8 mouse cellular contexts compared by ENCODE assay signal in the genomic region with DNA sequence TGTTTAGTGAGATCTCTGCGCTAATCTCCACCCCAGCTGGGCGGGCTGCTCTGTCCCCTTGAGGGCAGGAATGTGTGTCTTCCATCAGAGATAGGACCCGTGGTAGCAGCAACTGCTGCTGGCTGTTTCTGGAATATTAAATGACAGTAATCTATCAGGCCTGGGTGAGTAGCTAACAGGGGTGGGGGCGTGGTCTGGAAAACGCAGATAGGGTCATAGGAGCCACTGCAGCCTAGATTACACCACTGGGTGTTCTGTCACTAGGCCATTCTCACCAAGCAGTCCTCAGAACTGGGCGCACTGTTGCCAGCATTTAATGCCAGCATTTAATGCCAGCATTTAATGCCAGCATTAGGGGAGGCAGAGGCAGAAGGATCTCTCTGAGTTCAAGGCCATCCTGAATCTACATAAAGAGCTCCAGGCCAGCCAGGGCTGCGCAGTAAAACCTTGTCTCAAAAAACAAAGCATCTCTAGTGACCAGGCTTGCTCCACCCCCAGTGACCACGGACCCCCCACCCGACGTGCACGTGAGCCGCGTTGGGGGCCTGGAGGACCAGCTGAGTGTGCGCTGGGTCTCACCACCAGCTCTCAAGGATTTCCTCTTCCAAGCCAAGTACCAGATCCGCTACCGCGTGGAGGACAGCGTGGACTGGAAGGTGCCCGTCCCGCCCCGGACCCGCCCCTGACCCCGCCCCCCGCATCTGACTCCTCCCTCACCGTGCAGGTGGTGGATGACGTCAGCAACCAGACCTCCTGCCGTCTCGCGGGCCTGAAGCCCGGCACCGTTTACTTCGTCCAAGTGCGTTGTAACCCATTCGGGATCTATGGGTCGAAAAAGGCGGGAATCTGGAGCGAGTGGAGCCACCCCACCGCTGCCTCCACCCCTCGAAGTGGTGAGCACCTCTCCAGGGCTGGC. TPM values are rescaled to one million over a fixed set of nuclear protein-coding genes. Genes with fewer than 3 reads are reported as not detected.
DNase-seq lines count a peak whose midpoint lies in the region; ATAC-seq lines count a peak whose summit lies in the region.

No protein-coding gene starts in this region.

- peaks cover 59% of the 10 kb centered on the region for H3K4me1 ChIP-seq in lung, embryonic 15.5 days

- H3K9me3 ChIP-seq in lung, embryonic 15.5 days = no peaks in the 10 kb centered on the region

- H3K4me3 ChIP-seq in lung, embryonic 15.5 days = 0 out of 2 replicates have a peak overlapping the region, but pooled peaks have one; percentile 6

- peak overlapping the region; percentile 33 for H3K4me2 ChIP-seq in lung, embryonic 15.5 days

- H3K36me3 ChIP-seq in lung, embryonic 15.5 days = no peaks in the 10 kb centered on the region

- peaks cover 66% of the 10 kb centered on the region for H3K27me3 ChIP-seq in lung, embryonic 15.5 days

- no peak for DNase-seq in lung, postnatal 10 days
- peak; percentile 73 for DNase-seq in cerebellum, postnatal 14 days
- DNase-seq in induced T-regulatory cell, adult 2 months (ENCODE audit: low read depth) = peak; percentile 79
- DNase-seq in lung, postnatal 36 days = peak; percentile 41
- DNase-seq in left cerebral cortex, adult 18-20 months (ENCODE audit: low spot score in 2 of 2) = no peak
- DNase-seq in gastrocnemius, adult 8-10 months (ENCODE audit: low spot score in 2 of 2) = no peak
- no peak for DNase-seq in layer of hippocampus, postnatal 14 days (ENCODE audit: low spot score in 2 of 2)

- WGBS in lung, embryonic 15.5 days = 8% methylated on average over 39 of the region's 39 CpGs

- no peak for ATAC-seq in lung, embryonic 15.5 days (ENCODE audit: borderline replicate concordance, extremely low read depth, low FRiP score, low TSS enrichment)

- H3K27ac ChIP-seq in lung, embryonic 15.5 days = no peak overlapping the region

- H3K9ac ChIP-seq in lung, embryonic 15.5 days = no peak overlapping the region

RNA-seq across cellular contexts. Expression of gene Rex1bd, which starts 5.9 kb away (rescaled TPM):
- 120 and 122 TPM in 2 replicates for polyA plus RNA-seq in lung, embryonic 15.5 days (2015; fragmentation: Nextera tagmentation; extraction: Ambion mirVana)
- total RNA-seq in left cerebral cortex, adult 18-20 months (2021) = 100 to 1,000 TPM; 118 to 122 TPM
- 100 to 1,000 TPM; 175 to 196 (median 181) TPM for total RNA-seq in gastrocnemius, adult 8-10 months (2022)
- total RNA-seq in layer of hippocampus, postnatal 14 days (2021) = 100 to 1,000 TPM in 1 of 2 experiments, 10 to 100 TPM in 1; 83.2 to 103 TPM

RNA-seq across cellular contexts. Expression of gene Crlf1, which starts 7.7 kb away (rescaled TPM):
- 181 and 186 TPM in 2 replicates for polyA plus RNA-seq in lung, embryonic 15.5 days (2015; fragmentation: Nextera tagmentation; extraction: Ambion mirVana)
- 1 to 10 TPM; 1.5 to 2.8 TPM for total RNA-seq in left cerebral cortex, adult 18-20 months (2021)
- 1 to 10 TPM; 1.1 to 2.5 (median 2.3) TPM for total RNA-seq in gastrocnemius, adult 8-10 months (2022)
- 10 to 100 TPM; 21.8 to 24.2 TPM for total RNA-seq in layer of hippocampus, postnatal 14 days (2021)

RNA-seq across cellular contexts. Expression of gene Uba52, which starts 10.0 kb away (rescaled TPM):
- polyA plus RNA-seq in lung, embryonic 15.5 days (2015; fragmentation: Nextera tagmentation; extraction: Ambion mirVana) = 909 and 953 TPM in 2 replicates
- 100 to 1,000 TPM; 924 to 953 TPM for total RNA-seq in left cerebral cortex, adult 18-20 months (2021)
- 100 to 1,000 TPM; 794 to 918 (median 839) TPM for total RNA-seq in gastrocnemius, adult 8-10 months (2022)
- total RNA-seq in layer of hippocampus, postnatal 14 days (2021) = 1,000 to 10,000 TPM; 1,048 to 1,082 TPM

RNA-seq across cellular contexts. Expression of gene Tmem59l, which starts 13.5 kb away (rescaled TPM):
- 6.5 and 6.6 TPM in 2 replicates for polyA plus RNA-seq in lung, embryonic 15.5 days (2015; fragmentation: Nextera tagmentation; extraction: Ambion mirVana)
- 100 to 1,000 TPM; 295 to 296 TPM for total RNA-seq in left cerebral cortex, adult 18-20 months (2021)
- not detected for total RNA-seq in gastrocnemius, adult 8-10 months (2022)
- 100 to 1,000 TPM; 251 to 263 TPM for total RNA-seq in layer of hippocampus, postnatal 14 days (2021)

RNA-seq across cellular contexts. Expression of gene Klhl26, which starts 23.9 kb away (rescaled TPM):
- polyA plus RNA-seq in lung, embryonic 15.5 days (2015; fragmentation: Nextera tagmentation; extraction: Ambion mirVana) = 26.2 and 27.1 TPM in 2 replicates
- 10 to 100 TPM; 43.7 to 44.4 TPM for total RNA-seq in left cerebral cortex, adult 18-20 months (2021)
- 1 to 10 TPM; 6.6 to 9.7 (median 7.5) TPM for total RNA-seq in gastrocnemius, adult 8-10 months (2022)
- 10 to 100 TPM; 44.7 to 45.5 TPM for total RNA-seq in layer of hippocampus, postnatal 14 days (2021)

Comparison
In these comparisons a context has a peak if more than half of its experiments do, and no peak if none do; other contexts are left out.
1. DNase-seq: peak in cerebellum, postnatal 14 days (2 of 2), induced T-regulatory cell, adult 2 months (single experiment) and lung, postnatal 36 days (single experiment); none in lung, postnatal 10 days (single experiment), left cerebral cortex, adult 18-20 months (0 of 2), gastrocnemius, adult 8-10 months (0 of 2) and layer of hippocampus, postnatal 14 days (0 of 2).
2. RNA of gene Crlf1, which starts 7.7 kb away (total RNA-seq): 21.8 to 24.2 TPM in layer of hippocampus, postnatal 14 days; 1.5 to 2.8 TPM in left cerebral cortex, adult 18-20 months and 1.1 to 2.5 TPM in gastrocnemius, adult 8-10 months; every median in the first group is over 4 times any median in the second.